Mouse (Mus musculus): Measurements from ENCODE around the gene Cc2d2b.

Cc2d2b gene

GRCm38 (mm10) chr19:40746603-40747002 is 1.9 kb upstream of the Cc2d2b start:
- no peak for DNase-seq (ENCODE audit: extremely low read depth, insufficient read length, low spot score)

GRCm38 (mm10) chr19:40754311-40754710 is 5.8 kb downstream of the Cc2d2b start:
- DNase-seq (ENCODE audit: extremely low read depth, insufficient read length, low spot score) = no peak

- DNase-seq (ENCODE audit: extremely low read depth, insufficient read length, low spot score) = no peak
Observed at GRCm38 (mm10) chr19:40760071-40760470, 11.5 kb downstream of the Cc2d2b start.

- DNase-seq (ENCODE audit: extremely low read depth, insufficient read length, low spot score) = no peak
Observed at GRCm38 (mm10) chr19:40762023-40762759, 13.6 kb downstream of the Cc2d2b start.

GRCm38 (mm10) chr19:40767189-40767588 is 18.6 kb downstream of the Cc2d2b start:
- no peak for DNase-seq (ENCODE audit: extremely low read depth, insufficient read length, low spot score)

- no peak for DNase-seq (ENCODE audit: extremely low read depth, insufficient read length, low spot score)
Observed at GRCm38 (mm10) chr19:40769341-40769770, 20.8 kb downstream of the Cc2d2b start.

GRCm38 (mm10) chr19:40788004-40788714 is 39.6 kb downstream of the Cc2d2b start:
- DNase-seq (ENCODE audit: extremely low read depth, insufficient read length, low spot score) = no peak

- DNase-seq (ENCODE audit: extremely low read depth, insufficient read length, low spot score) = no peak
Observed at GRCm38 (mm10) chr19:40788715-40789084, 40.1 kb downstream of the Cc2d2b start.

GRCm38 (mm10) chr19:40805176-40805737 is 56.7 kb downstream of the Cc2d2b start:
- no peak for DNase-seq (ENCODE audit: extremely low read depth, insufficient read length, low spot score)

GRCm38 (mm10) chr19:40809858-40810257 is 61.3 kb downstream of the Cc2d2b start:
- DNase-seq (ENCODE audit: extremely low read depth, insufficient read length, low spot score) = no peak

GRCm38 (mm10) chr19:40811840-40812239 is 63.3 kb downstream of the Cc2d2b start:
- no peak for DNase-seq (ENCODE audit: extremely low read depth, insufficient read length, low spot score)

- no peak for DNase-seq (ENCODE audit: extremely low read depth, insufficient read length, low spot score)
Observed at GRCm38 (mm10) chr19:40812778-40813177, 64.2 kb downstream of the Cc2d2b start.

GRCm38 (mm10) chr19:40813385-40813784 is 64.8 kb downstream of the Cc2d2b start:
- DNase-seq (ENCODE audit: extremely low read depth, insufficient read length, low spot score) = no peak

- no peak for DNase-seq (ENCODE audit: extremely low read depth, insufficient read length, low spot score)
Observed at GRCm38 (mm10) chr19:40815645-40816183, 67.2 kb downstream of the Cc2d2b start.

GRCm38 (mm10) chr19:40817901-40818532 is 69.5 kb downstream of the Cc2d2b start:
- DNase-seq (ENCODE audit: extremely low read depth, insufficient read length, low spot score) = no peak

- DNase-seq (ENCODE audit: extremely low read depth, insufficient read length, low spot score) = no peak
Observed at GRCm38 (mm10) chr19:40818764-40819163, 70.2 kb downstream of the Cc2d2b start.

- no peak for DNase-seq (ENCODE audit: extremely low read depth, insufficient read length, low spot score)
Observed at GRCm38 (mm10) chr19:40821306-40821825, 72.8 kb downstream of the Cc2d2b start.

GRCm38 (mm10) chr19:40825636-40826035 is 77.1 kb downstream of the Cc2d2b start:
- no peak for DNase-seq (ENCODE audit: extremely low read depth, insufficient read length, low spot score)

- DNase-seq (ENCODE audit: extremely low read depth, insufficient read length, low spot score) = no peak
Observed at GRCm38 (mm10) chr19:40826735-40827134, 78.2 kb downstream of the Cc2d2b start.

- no peak for DNase-seq (ENCODE audit: extremely low read depth, insufficient read length, low spot score)
Observed at GRCm38 (mm10) chr19:40830198-40830597, 81.6 kb downstream of the Cc2d2b start.
